Mouse (Mus musculus) frontal cortex, postnatal 10 days (tissue): ENCODE data around the gene 1700021F05Rik.
A peak's percentile ranks its signal among the peaks of the same experiment; 100 is the strongest.

ENCODE experiments used
- DNase-seq, 2 experiments: peaks; one replicate each; pipeline ENCODE4 v3.0.0; 2022; ENCODE audit warnings: low spot score in 2 of 2, mixed read lengths in 1 of 2

1700021F05Rik gene

GRCm38 (mm10) chr10:43540442-43541152 lies at the start of gene 1700021F05Rik:
Gene 1700021F05Rik (minus strand): TSS chr10:43540994.
- peak; percentile 91 to 94 for DNase-seq

GRCm38 (mm10) chr10:43588470-43589177 lies 47.8 kb upstream of the 1700021F05Rik start:
- DNase-seq = no peak

DNA sequence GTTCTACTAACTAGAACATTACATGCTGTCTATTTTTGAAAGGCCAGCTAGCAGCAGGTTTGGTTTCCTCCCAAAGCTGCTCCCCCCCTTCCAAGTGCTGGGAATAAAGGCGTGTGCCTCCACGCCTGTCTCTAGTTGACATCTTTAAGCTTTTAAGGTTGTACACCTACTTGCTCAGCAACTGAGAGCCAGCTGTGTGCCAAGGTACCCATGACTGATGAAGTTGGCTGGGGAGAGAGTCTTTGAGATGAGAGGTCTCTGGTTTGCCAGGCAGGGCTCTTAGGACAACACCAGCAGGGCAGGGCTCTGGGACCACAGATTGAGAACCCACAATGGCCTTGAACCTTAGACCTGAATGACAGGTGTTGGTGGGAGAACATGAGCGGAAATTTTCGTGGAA lies 43.7 kb upstream of the 1700021F05Rik start:
- no peak for DNase-seq

GRCm38 (mm10) chr10:43581260-43581659 lies 40.5 kb upstream of the 1700021F05Rik start:
- no peak for DNase-seq

DNA sequence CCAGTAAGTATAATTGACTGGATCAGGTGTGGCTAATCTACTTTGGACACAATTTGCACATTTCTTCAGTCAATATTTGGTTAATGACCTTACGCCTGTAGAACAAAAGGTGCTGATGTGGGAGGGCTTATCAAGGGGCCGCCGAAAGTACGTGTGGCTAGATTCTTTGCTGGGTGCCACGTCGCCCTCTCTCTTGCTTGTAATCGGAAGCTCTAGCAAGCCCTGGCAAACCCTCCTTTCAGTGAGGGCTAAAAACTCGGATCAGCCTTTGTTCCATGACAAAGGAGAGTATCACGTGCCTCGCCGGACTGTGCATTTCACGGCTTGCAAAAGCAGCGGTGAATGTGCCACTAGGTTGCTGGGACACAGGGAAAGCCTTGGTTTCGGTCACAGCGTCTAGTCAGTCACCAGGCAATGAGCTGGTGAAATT lies 39.9 kb upstream of the 1700021F05Rik start:
- peak in 1 of 2 experiments; percentile 39 for DNase-seq

DNA sequence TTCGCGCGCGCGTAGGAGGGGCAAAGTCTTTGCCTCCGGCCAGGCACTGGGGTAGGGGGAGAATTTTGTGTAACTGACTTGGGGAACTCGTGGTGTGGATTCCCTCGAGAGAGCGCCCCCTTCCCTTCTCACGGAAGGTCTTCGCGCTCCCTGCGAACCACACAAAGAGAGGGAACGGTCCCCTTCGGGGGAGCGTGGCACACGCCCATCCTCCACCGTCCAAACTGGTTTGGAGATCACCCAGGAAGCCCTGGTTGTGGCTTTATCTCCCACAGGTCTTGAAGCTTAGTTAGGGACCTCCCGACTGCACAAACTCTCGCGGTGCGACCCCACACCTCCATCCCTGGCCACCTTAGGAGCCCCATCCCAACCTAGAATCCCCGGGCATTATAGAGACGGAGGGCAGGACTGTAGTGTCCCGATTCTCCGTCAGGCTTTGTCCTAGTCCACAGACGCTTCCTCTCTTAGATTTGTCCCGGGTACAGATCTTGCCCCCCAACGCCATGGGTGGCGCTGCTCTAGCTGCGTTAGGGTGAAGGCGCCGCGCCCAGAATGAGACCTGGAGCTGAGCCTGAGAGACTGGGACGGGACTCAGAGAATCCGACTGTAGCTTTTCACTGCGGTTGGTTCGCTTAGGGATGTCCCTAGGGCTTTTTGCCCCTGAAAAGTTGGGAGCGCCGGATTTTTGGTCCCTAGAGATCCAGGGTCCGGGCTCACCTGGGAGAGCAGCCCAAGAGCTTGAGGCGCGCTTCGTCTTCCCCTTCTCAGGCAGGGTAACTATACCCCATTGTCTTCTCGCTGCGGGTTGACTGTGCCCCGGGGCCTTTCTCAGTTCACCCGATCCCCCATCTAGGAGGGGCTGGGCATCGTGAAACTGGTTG lies 38.8 kb upstream of the 1700021F05Rik start:
- DNase-seq = peak in 1 of 2 experiments; percentile 45

DNA sequence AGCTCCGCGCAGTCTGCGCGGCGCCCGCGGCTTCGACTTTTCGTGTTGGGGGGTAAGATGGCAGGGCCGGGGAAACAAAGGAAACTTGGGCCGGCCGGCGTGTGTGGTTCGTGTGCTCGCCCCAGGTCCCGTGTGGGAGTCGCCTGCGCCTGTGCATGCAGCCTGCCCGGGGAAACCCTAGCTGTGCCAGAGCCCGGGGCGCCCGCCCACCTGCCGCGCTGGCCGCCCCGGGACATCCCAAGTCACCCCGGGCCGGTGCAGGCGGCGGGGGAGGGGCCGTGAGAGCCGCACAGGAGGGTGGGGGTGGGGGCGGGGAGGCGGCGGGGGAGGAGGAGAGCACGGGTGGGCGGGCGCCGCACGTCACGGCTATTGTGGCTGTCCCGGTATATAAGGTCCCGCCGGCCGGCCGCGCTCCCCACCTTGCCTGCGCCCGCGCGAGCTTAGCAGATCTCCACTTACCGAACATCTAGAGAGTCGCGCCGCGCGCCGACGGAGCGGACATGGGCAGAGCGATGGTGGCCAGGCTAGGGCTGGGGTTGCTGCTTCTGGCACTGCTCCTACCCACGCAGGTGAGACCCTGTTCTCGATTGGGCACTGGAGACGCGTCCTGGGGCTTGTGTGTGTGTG lies 38.1 kb upstream of the 1700021F05Rik start:
- peak in 1 of 2 experiments; percentile 52 for DNase-seq

DNA sequence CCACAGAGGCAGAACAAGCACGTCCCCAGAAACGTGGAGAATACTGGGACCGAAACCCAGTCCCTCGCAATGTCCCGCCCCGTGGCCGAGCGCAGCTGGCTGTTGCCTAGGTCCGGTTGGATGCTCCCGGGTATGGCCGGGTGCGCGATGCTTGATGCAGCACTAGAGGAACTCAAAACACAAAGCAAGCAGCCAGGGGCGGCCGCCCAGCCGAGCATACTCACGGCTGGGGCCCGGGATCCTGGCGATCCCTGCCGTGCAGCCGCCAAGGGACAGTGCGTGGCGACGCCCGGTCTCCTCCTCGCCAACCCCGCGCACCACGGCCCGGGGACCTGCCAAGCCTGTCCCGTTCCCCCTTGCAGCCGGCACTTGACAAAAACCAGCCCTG lies 37.6 kb upstream of the 1700021F05Rik start:
- DNase-seq = peak in 1 of 2 experiments; percentile 27

GRCm38 (mm10) chr10:43577997-43578331 lies 37.2 kb upstream of the 1700021F05Rik start, which contains the start of gene Cd24a:
Gene Cd24a (plus strand): TSS chr10:43578284.
- DNase-seq = no peak

DNA sequence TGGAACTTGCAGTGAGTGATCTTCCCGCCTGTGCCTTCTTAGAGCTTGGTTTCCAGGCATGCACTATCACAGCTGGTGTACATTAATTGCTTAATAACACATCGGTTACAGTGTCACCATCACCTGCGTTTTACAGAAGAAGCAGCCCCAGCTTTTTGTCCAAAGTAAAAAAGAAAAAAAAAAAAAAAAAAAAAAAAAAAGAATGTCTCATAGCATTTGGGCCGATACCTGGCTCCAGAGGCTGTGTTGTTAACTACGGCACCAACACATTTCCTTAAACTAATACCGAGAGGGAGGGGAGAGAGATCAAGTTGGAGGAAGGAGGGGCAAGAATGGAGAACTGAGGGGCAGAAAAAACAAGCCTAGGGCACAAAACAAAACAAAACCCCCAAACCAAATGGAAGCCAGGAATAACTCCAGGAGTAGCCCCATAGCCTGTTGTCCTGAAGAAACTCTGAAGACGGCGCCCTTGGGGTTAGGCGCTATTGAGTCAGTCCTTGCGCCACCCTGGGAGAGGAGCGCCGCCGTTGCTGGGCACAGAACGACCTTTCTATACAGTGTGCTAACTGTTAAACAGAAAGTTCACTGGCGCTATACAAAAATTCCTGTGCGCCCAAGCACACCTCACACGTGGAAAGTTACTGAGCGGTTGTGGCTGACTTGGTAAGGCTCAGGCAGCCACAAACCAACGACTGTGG lies 36.7 kb upstream of the 1700021F05Rik start:
- no peak for DNase-seq

DNA sequence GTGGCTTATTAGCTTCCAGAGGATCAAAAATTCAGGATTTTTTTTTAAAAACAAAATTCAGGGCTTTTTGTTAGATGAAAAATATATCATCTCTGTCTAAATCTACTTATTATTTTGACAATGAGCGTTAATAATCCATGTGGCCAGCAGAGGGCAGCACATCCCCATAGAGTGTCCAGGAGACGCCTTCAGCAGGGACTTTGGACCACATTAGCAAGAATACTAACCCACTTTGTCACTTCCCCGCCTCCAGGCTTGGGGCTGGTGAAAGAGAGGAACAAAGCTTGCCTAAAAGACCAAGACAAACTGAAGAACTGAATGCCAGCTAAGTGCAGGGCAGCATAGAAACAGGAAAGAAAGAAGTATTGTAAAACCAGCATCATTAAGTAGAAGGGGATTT lies 34.2 kb upstream of the 1700021F05Rik start:
- DNase-seq = peak; percentile 48 to 77

GRCm38 (mm10) chr10:43574352-43574751 lies 33.6 kb upstream of the 1700021F05Rik start:
- no peak for DNase-seq

GRCm38 (mm10) chr10:43561311-43561710 lies 20.5 kb upstream of the 1700021F05Rik start:
- DNase-seq = no peak

DNA sequence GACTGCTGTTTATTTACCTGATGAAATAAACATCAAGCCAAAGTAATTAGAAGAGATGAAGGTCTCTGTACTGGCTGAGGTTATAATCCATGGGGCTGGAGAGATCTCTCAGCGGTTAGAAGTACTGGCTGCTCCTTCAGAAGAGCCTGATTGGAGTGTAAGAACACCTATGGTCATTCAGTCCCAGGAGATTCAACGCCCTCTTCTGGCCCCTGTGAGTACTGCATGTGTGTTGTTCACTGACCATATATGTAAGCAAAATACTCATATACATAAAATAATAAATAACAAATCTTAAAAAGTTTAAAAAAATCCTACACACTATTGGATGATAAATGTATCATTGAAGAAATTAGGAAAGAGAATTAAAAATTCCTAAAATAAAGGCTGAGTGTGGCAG lies 20.0 kb upstream of the 1700021F05Rik start:
- DNase-seq = no peak

GRCm38 (mm10) chr10:43559313-43559712 lies 18.5 kb upstream of the 1700021F05Rik start:
- no peak for DNase-seq

DNA sequence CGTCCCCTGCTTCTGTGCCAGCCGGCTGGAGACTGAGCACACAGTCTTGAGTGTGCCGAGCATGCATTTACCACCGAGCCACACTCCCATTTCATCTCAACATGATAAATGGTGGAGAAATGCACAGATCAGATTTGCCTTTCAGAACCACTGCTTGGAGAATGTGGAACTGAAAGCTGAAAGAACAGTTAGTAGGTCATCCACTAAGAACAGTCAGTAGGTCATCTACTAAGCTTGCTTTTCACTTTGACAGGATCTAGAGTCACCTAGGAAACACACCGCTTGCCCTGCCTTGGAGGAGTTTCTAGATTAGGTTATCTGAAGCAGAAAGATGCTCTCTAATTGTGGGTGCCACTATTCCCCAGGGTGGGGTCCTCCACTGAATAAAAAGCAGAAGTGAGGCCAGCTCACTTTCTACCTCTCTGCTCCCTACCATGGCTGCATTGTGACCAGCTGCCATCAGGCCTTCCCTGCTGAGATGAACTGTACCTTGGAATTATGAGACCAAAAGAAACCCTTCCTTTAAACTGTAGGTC lies 16.9 kb upstream of the 1700021F05Rik start:
- DNase-seq = no peak

- no peak for DNase-seq
Measured at GRCm38 (mm10) chr10:43551388-43551787, 10.6 kb upstream of the 1700021F05Rik start.

- DNase-seq = no peak
Measured at GRCm38 (mm10) chr10:43550923-43551322, 10.1 kb upstream of the 1700021F05Rik start.

DNA sequence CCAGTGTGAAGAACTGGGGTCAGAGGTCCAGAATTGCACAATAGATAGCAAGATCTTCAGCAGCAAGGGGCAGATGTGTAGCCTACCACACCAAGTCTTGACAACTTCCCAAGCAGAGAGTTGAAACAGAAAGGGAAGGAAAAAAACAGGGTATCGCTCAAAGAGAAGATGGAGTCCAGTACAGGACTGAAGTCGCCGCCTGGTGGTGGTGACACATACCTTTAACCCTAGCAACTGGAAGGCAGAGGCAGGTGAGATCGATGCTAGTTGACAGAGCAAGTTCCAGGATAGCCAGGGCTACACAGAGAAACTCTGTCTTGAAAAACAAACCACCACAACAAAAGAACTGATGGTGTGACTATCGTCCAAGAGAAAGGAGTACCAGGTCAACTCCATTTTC lies 8.6 kb upstream of the 1700021F05Rik start:
- no peak for DNase-seq

DNA sequence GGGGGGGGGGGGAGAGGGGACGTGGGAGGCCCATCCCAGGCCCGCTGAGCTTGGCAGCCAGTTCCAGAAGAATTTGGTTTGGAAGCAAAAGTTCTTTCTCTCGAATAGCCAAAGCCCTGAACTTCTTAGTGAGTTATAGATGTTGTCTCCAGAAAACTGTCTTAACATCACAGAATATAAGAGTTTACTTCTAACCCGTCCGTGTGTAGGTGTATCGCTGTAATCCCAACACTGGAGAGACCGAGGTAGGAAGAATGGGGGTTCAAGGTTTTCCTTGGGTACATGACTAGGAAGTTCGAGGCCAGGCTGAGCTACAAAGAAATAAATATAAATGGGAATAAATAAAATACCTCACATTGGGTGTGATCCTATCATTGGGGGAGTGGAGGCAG lies 355 bp upstream of the 1700021F05Rik start:
- no peak for DNase-seq
